Mouse (Mus musculus) embryonic fibroblast, embryonic 13.5 days (primary cell): ENCODE results near the gene Ccdc63.

Experiments
- CTCF ChIP-seq: IDR thresholded peaks from 2 replicates; pipeline ENCODE4 v1.5.1; 2011; ENCODE audit warnings: mild to moderate bottlenecking, control low read depth, low read length, moderate library complexity, borderline replicate concordance; ENCODE audit not compliant: insufficient read depth
- POLR2A ChIP-seq: IDR thresholded peaks from 2 replicates; pipeline ENCODE4 v1.6.1; 2011; ENCODE audit warnings: low read depth, mild to moderate bottlenecking, control low read depth, low read length, moderate library complexity

DNA sequence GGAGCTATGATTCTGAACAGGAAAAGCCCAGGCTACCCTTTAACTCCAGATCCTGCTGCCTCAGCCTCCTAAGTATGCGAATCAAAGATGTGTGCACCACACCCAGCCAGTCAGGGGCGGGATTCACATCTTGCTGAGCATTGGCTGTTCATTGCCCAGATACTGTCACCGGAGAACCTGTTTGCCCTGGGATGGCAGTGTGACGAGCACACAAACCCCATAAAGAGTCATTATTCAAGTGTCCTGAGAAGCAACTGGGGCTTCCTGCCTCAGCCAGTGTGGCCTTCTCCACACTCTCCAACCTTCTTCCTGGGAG lies 28.7 kb downstream of the Ccdc63 start:
- TF ChIP-seq POLR2A, result no peak
- no peak for TF ChIP-seq CTCF
